Mouse (Mus musculus) heart, embryonic 12.5 days (tissue): ENCODE data around the gene Oxt. TPM values are rescaled to one million over a fixed set of nuclear protein-coding genes. Genes with fewer than 3 reads are reported as not detected.

ENCODE experiments used
- ATAC-seq: fragments of 200-750 bp; cut with Nextera tagmentation; 2 replicates; pipeline ENCODE4 v1.8.0; 2017; ENCODE audit warnings: moderate TSS enrichment, moderate library complexity; ENCODE audit not compliant: insufficient number of reproducible peaks, low FRiP score
- H3K27ac ChIP-seq: fragments of 300-500 bp; sonication (generic); 2 replicates; pipeline ENCODE4 v1.5.1; 2016; ENCODE audit warnings: mild to moderate bottlenecking, moderate library complexity; ENCODE audit not compliant: poor library complexity, severe bottlenecking
- H3K27me3 ChIP-seq: fragments of 300-500 bp; sonication (generic); replicated peaks from 2 replicates; pipeline ENCODE4 v1.6.1; 2016; ENCODE audit warnings: mild to moderate bottlenecking, moderate library complexity
- H3K36me3 ChIP-seq: fragments of 300-500 bp; sonication (generic); 2 replicates; pipeline ENCODE4 v1.6.1; 2016; ENCODE audit warnings: mild to moderate bottlenecking, moderate library complexity
- H3K4me1 ChIP-seq: fragments of 300-500 bp; sonication (generic); replicated peaks from 2 replicates; pipeline ENCODE4 v1.6.1; 2016; ENCODE audit warnings: mild to moderate bottlenecking
- H3K4me2 ChIP-seq: fragments of 300-500 bp; sonication (generic); 2 replicates; pipeline ENCODE4 v1.6.1; 2016; ENCODE audit warnings: mild to moderate bottlenecking, moderate library complexity
- H3K4me3 ChIP-seq: fragments of 300-500 bp; sonication (generic); 2 replicates; pipeline ENCODE4 v1.5.1; 2016; ENCODE audit warnings: mild to moderate bottlenecking
- H3K9ac ChIP-seq: fragments of 300-500 bp; sonication (generic); 2 replicates; pipeline ENCODE4 v1.6.1; 2016; ENCODE audit warnings: mild to moderate bottlenecking, moderate library complexity
- H3K9me3 ChIP-seq: fragments of 300-500 bp; sonication (generic); replicated peaks from 2 replicates; pipeline ENCODE4 v1.6.1; 2016; ENCODE audit warnings: mild to moderate bottlenecking, moderate library complexity
- WGBS: fragments of 180-500 bp; shearing (Covaris S2); methylation state at CpG from one replicate; pipeline ENCODE4 v1.1.7; 2016; 5-methylcytosine and 5-hydroxymethylcytosine counted together
- microRNA-seq: library from miRNA; unstranded; fragments of <30 nt; microRNA quantifications from one replicate; pipeline ENCODE4, GENCODE M21; 2017
- polyA plus RNA-seq: library from polyadenylated mRNA; unstranded; fragments of >200 nt; fragmentation: Nextera tagmentation; extraction: Ambion mirVana; gene quantifications from 2 replicates; pipeline ENCODE4 v1.2.1, GENCODE M21; 2016

The Oxt gene
- polyA plus RNA-seq, 1 experiment from 2014 or later: not detected

DNA sequence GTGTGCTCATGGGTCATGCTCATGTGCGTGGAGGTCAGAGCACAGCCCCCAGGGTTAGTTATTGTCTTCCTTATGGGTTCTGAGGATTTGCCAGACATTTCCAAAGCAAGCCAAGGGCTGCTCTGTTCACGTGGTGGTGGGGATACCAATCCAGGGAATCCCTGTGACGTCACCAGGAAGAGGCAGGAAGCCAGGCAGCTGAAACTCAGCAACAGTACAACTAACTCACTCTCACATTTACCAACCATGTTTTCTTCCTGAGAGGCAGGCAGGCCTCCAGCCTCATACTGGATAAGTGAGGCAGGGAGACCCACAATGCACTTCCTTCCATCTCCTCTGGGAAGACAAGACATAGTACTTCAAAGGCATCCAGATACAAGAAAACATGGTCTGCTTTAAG lies 22.4 kb downstream of the Oxt start:
- 64% methylated on average over 3 of the region's 3 CpGs for WGBS
- Histone ChIP-seq H3K9me3 (no peaks in the 10 kb centered on the region), H3K9ac (no peak overlapping the region), H3K4me3 (no peak overlapping the region), H3K4me2 (no peak overlapping the region), H3K27me3 (no peaks in the 10 kb centered on the region), H3K4me1 (peaks cover 4% of the 10 kb centered on the region; the same call in 1 of the 2 replicates), H3K36me3 (peaks cover 64% of the 10 kb centered on the region), H3K27ac (no peak overlapping the region)
- ATAC-seq: no peak

DNA sequence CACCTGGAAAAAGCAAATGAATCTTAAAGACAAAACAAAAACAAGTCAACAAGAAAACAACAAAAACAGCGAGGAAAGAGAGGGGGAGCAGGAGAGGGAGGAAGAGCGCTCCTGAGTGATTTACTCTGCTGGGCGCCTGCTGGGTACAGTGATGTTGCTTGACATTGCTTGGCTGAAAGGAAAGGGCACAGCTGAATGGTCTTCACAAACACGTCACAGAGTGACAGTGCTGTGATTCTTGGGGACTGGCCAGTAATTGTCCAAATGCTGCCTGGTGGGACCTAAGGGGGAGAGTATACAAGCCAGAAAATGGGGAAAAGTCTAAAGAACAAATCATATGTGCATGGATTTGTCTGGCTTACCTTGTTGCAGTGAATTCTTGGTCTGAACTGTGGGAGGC lies 26.2 kb downstream of the Oxt start:
- ATAC-seq: no peak
- H3K4me2 ChIP-seq: no peak overlapping the region
- H3K4me1 ChIP-seq: no peaks in the 10 kb centered on the region
- no peaks in the 10 kb centered on the region for H3K27me3 ChIP-seq
- H3K9ac ChIP-seq: no peak overlapping the region
- H3K9me3 ChIP-seq: no peaks in the 10 kb centered on the region
- H3K4me3 ChIP-seq: no peak overlapping the region
- H3K27ac ChIP-seq: no peak overlapping the region
- H3K36me3 ChIP-seq: peaks cover 56% of the 10 kb centered on the region
- 81% methylated on average over 4 of the region's 4 CpGs for WGBS

DNA sequence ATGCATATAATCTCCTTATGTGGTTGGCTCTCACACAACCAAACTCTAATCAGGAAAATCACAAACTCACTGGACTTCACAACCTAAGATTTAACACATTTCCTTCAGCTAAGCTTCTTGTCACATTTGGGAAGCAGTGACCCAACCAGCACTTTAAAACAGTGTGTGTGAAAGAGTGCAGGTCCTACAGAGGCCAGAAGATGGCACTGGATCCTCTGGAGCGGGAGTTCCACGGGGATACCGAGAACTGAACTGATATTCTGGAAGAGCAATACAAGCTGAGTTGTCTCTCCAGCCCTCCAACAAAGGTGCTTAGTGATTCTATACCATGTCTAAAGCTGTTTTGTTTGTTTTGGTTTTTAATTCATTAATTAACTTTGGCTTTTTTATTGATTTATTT lies 37.1 kb downstream of the Oxt start:
- Histone ChIP-seq H3K4me2 (no peak overlapping the region), H3K9me3 (no peaks in the 10 kb centered on the region), H3K27ac (no peak overlapping the region), H3K36me3 (peaks cover 34% of the 10 kb centered on the region), H3K4me1 (no peaks in the 10 kb centered on the region), H3K27me3 (no peaks in the 10 kb centered on the region), H3K9ac (no peak overlapping the region), H3K4me3 (no peak overlapping the region)
- WGBS: 60% methylated on average over 3 of the region's 3 CpGs
- no peak for ATAC-seq

DNA sequence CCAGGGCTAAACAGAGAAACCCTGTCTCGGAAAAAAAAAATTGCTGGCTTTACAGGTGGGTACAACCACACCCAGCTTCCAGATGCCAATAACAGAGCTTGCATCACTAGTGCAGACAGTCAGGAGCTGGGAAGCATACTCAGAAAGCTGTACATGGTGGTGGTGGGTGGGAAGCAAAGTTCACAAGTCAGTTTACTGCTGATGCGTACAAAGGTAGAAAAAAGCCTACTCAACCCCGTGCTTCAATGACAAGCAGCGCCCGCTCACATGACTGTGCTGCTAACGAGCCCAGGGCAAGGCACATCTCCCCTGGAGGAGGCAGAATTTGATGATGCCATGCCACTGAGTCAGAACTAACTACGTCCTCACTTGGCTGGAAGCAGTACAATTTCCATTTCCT lies 43.0 kb downstream of the Oxt start:
- Histone ChIP-seq H3K36me3 (peaks cover 72% of the 10 kb centered on the region), H3K27me3 (no peaks in the 10 kb centered on the region), H3K4me1 (no peaks in the 10 kb centered on the region), H3K4me3 (no peak overlapping the region), H3K9ac (no peak overlapping the region), H3K4me2 (no peak overlapping the region), H3K9me3 (no peaks in the 10 kb centered on the region), H3K27ac (no peak overlapping the region)
- 85% methylated on average over 7 of the region's 7 CpGs for WGBS
- ATAC-seq: no peak

Small RNA genes within 50 kb of the gene (microRNA-seq; reads per million reads assigned to microRNA genes)
- not detected for gene Gm23876

Other genes starting within 250 kb of the Oxt start
- 32.2 and 33.3 TPM in 2 replicates for gene Cpxm1, start 178.6 kb upstream of the Oxt start, polyA plus RNA-seq
- 0.09 and 0.24 TPM in 2 replicates for gene Gm28372, start 170.9 kb upstream of the Oxt start, polyA plus RNA-seq
- not detected in 2 replicates for gene 1700020A23Rik, start 170.9 kb upstream of the Oxt start, polyA plus RNA-seq
- gene Tmem239, start 169.7 kb upstream of the Oxt start, polyA plus RNA-seq: not detected in 2 replicates
- gene Vps16, start 151.8 kb upstream of the Oxt start, polyA plus RNA-seq: 63.5 and 63.9 TPM in 2 replicates
- 7.5 and 9.0 TPM in 2 replicates for gene Pced1a, start 151.5 kb upstream of the Oxt start, polyA plus RNA-seq
- 86.1 and 86.3 TPM in 2 replicates for gene Ptpra, start 125.9 kb upstream of the Oxt start, polyA plus RNA-seq
- gene Mrps26, start 12.4 kb upstream of the Oxt start, polyA plus RNA-seq: 66.9 and 67.2 TPM in 2 replicates
- gene Avp, start 6.4 kb downstream of the Oxt start, polyA plus RNA-seq: 0.54 and 0.96 TPM in 2 replicates
- gene Fastkd5, start 53.9 kb downstream of the Oxt start, polyA plus RNA-seq: 15.6 and 16.1 TPM in 2 replicates
- gene Ubox5, start 53.9 kb downstream of the Oxt start, polyA plus RNA-seq: 8.8 TPM in 2 replicates
- 1.8 TPM in 2 replicates for gene Lzts3, start 66.6 kb downstream of the Oxt start, polyA plus RNA-seq
- gene Ddrgk1, start 88.5 kb downstream of the Oxt start, polyA plus RNA-seq: 44.5 and 46.3 TPM in 2 replicates
- gene Itpa, start 91.4 kb downstream of the Oxt start, polyA plus RNA-seq: 79.7 and 84.1 TPM in 2 replicates
- gene Slc4a11, start 121.3 kb downstream of the Oxt start, polyA plus RNA-seq: 0.12 and 0.13 TPM in 2 replicates